Mouse (Mus musculus): ENCODE measurements around the gene Vhl.

Vhl gene

DNA sequence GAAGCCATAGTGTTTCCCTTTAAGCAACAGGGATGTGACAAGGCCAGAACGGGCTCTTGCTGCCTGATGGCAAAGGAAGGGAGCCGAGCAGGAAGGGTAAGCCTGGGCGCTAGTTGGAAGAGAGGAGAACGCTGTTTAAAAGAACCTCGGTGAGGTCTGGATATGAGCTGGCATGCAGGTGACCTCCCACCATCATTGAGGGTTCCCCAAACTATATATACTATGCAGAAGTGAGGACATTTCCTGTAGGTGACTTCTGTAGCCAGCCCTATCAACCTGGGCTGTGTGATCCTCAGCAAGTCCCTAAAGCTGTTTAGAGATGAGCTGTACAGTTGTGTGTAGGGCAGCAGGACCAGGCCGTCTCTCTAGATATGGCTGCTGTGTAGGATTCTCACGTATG, 40.5 kb downstream of the Vhl start:
- TF ChIP-seq GATA4 (IDR thresholded peaks at IDR 0.05; ENCODE audit: insufficient replicate concordance, low read length) = no peak

GRCm38 (mm10) chr6:113667611-113668122, 43.9 kb downstream of the Vhl start:
- no peak for TF ChIP-seq GATA4 (IDR thresholded peaks at IDR 0.05; ENCODE audit: insufficient replicate concordance, low read length)

GRCm38 (mm10) chr6:113668287-113669154, 44.8 kb downstream of the Vhl start:
- TF ChIP-seq GATA4 (IDR thresholded peaks at IDR 0.05; ENCODE audit: insufficient replicate concordance, low read length) = peak; percentile 95

DNA sequence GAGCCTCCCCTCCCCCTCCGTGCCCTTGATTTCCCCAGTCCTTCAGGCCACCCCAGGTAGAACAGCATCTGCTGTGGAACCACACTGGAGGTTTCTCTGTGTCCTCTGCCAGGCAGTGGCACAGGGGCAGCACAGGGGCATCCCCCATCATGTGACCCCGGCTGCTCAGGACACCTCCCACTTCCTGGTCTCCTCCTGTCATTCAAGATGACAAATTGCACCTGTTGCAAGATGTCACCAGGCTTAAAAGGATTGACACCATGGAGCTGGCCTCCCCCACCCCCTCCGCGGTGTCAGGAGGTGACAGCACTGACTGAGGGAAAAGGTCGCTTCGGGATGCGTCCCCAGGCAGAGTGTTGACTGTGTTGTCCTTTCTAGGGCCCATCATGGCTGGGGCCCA, 46.1 kb downstream of the Vhl start:
- TF ChIP-seq GATA4 (IDR thresholded peaks at IDR 0.05; ENCODE audit: insufficient replicate concordance, low read length) = no peak

DNA sequence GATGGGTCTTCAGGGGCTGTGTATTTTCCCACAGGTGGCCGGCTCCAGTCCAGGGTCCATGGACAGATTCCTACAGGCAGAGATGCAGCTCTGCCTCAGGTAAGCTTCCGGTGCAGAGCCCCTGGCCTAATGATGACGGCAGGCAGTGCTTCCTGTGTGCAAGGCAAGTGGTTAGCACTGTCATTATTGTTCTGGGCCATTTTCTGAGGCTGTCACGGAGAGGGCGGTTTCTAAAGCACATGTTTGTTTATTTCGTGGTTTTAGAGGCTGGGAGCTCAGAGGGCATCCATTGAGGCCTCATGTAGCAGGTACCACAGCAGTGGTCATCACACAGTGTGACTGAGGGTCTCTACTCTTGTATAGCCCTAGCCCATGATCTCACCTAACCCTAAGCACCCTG, 49.2 kb downstream of the Vhl start:
- TF ChIP-seq GATA4 (IDR thresholded peaks at IDR 0.05; ENCODE audit: insufficient replicate concordance, low read length) = no peak

DNA sequence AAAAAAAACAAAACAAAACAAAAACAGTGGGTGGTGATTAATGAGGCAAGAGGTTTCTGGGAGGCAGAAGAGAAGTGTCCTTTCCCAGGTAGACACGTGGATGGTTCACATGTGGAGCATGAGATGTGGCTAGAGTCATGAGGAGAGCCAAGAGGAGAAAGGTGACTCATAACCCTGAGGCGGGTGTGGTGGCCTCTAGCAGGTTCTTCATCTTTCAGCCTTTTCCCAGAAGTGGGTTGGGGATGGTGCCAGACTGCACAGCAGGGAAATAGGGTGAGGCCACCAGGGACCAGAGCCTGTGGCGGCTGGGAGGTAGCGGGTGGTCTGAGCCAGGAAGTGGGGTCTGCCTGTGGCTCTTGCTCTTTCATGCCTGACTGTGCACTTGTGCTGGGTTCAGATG, 51.5 kb downstream of the Vhl start:
- TF ChIP-seq GATA4 (IDR thresholded peaks at IDR 0.05; ENCODE audit: insufficient replicate concordance, low read length) = no peak

- TF ChIP-seq GATA4 (IDR thresholded peaks at IDR 0.05; ENCODE audit: insufficient replicate concordance, low read length) = no peak
These were observed 52.2 kb downstream of the Vhl start for GRCm38 (mm10) chr6:113675991-113676390.

GRCm38 (mm10) chr6:113677070-113677734, 53.4 kb downstream of the Vhl start:
- no peak for TF ChIP-seq GATA4 (IDR thresholded peaks at IDR 0.05; ENCODE audit: insufficient replicate concordance, low read length)

GRCm38 (mm10) chr6:113678246-113679012, 54.7 kb downstream of the Vhl start:
- TF ChIP-seq GATA4 (IDR thresholded peaks at IDR 0.05; ENCODE audit: insufficient replicate concordance, low read length) = no peak

- no peak for TF ChIP-seq GATA4 (IDR thresholded peaks at IDR 0.05; ENCODE audit: insufficient replicate concordance, low read length)
These were observed 56.3 kb downstream of the Vhl start for GRCm38 (mm10) chr6:113679993-113680566.

All from liver, adult (tissue).